Mouse (Mus musculus) limb, embryonic 13.5 days (tissue): Measurements from ENCODE around the gene Ap2m1. TPM values are rescaled to one million over a fixed set of nuclear protein-coding genes. Genes with fewer than 3 reads are reported as not detected.

Experiments used
- ATAC-seq: fragments of 200-750 bp; cut with Nextera tagmentation; 2 replicates; pipeline ENCODE4 v1.8.0; 2017; ENCODE audit warnings: low read depth, moderate number of reproducible peaks, moderate TSS enrichment; ENCODE audit not compliant: low FRiP score
- H3K27ac ChIP-seq: fragments of 300-500 bp; sonication (generic); 2 replicates; pipeline ENCODE4 v1.5.1; 2015; ENCODE audit warnings: inconsistent platforms, mild to moderate bottlenecking, moderate library complexity
- H3K27me3 ChIP-seq: fragments of 300-500 bp; sonication (generic); 2 replicates; pipeline ENCODE4 v1.6.1; 2015; ENCODE audit warnings: mild to moderate bottlenecking, inconsistent platforms
- H3K36me3 ChIP-seq: fragments of 300-500 bp; sonication (generic); 2 replicates; pipeline ENCODE4 v1.6.1; 2015; ENCODE audit warnings: inconsistent platforms, mild to moderate bottlenecking, moderate library complexity
- H3K4me1 ChIP-seq: fragments of 300-500 bp; sonication (generic); 2 replicates; pipeline ENCODE4 v1.6.1; 2015; ENCODE audit warnings: inconsistent platforms
- H3K4me2 ChIP-seq: fragments of 300-500 bp; sonication (generic); replicated peaks from 2 replicates; pipeline ENCODE4 v1.6.1; 2015; ENCODE audit warnings: inconsistent platforms, mild to moderate bottlenecking, moderate library complexity
- H3K4me3 ChIP-seq: fragments of 300-500 bp; sonication (generic); 2 replicates; pipeline ENCODE4 v1.5.1; 2015; ENCODE audit warnings: moderate library complexity, mild to moderate bottlenecking, inconsistent platforms
- H3K9ac ChIP-seq: fragments of 300-500 bp; sonication (generic); 2 replicates; pipeline ENCODE4 v1.6.1; 2015; ENCODE audit warnings: mild to moderate bottlenecking, inconsistent platforms
- H3K9me3 ChIP-seq: fragments of 300-500 bp; sonication (generic); 2 replicates; pipeline ENCODE4 v1.6.1; 2016; ENCODE audit warnings: inconsistent platforms
- WGBS: fragments of 180-500 bp; shearing (Covaris S2); methylation state at CpG from one replicate; pipeline ENCODE4 v1.1.7; 2015; 5-methylcytosine and 5-hydroxymethylcytosine counted together
- polyA plus RNA-seq: library from polyadenylated mRNA; unstranded; fragments of >200 nt; fragmentation: Nextera tagmentation; extraction: Ambion mirVana; gene quantifications from 2 replicates; pipeline ENCODE4 v1.2.1, GENCODE M21; 2015

The Ap2m1 gene
- polyA plus RNA-seq, 1 experiment from 2014 or later, result 657 TPM

DNA sequence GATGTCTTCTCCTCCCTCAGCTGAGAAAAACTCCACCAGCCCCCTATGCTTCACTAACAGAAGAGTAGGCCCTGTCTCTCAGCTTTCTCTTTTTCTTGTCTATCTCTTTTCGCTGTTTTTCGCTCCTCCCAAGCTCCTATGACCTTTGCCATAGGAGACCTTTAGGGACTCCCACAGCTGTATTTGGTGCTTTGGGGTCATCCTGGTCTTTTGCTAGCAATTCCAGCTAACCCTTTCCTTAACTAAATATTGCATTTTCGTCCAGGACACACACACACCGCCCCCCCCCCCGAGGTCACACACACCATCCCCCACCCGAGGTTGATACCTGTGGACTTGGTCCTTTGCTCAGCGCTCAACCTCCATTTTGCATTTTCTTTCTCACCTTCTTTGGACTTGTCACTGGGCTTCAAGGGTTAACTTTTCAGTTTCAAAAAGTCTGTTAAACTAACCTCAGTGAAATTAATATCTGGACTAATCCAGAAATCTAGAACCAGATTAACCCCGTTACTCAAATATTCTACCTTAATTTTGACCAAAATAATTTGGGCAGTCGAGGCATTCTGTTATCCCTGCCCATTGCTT is 895 bp downstream of the Ap2m1 start:
- Histone ChIP-seq H3K4me1 (peaks cover 25% of the 10 kb centered on the region), H3K4me2 (peak overlapping the region; percentile 88), H3K27me3 (no peaks in the 10 kb centered on the region), H3K9me3 (no peaks in the 10 kb centered on the region), H3K27ac (peak overlapping the region; percentile 72; the same call in 1 of the 2 replicates), H3K4me3 (peak overlapping the region; percentile 90), H3K36me3 (peaks cover 63% of the 10 kb centered on the region), H3K9ac (peak overlapping the region; percentile 96)
- 32% methylated on average over 9 of the region's 9 CpGs for WGBS
- ATAC-seq, result no peak

DNA sequence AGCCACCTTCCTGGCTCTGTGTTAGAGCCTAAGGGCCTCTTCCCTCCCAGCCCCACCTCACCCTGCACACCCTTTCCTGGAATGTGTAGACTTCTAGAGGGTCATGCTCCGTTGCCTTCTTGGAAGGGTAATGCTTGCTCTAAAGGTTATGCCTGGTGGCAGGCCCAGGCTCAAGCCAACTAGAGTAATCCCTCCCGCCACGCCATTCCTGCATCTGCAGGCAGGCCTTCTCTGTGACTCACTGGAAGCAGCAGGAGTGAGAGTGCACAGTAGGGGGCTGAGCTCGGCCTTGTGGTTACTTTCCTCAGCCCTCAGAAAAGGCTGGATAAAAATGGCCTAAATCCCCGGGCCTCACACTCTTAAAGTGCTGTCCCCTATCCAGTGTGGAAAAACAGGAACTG is 1.8 kb downstream of the Ap2m1 start:
- Histone ChIP-seq H3K9me3 (no peaks in the 10 kb centered on the region), H3K27me3 (no peaks in the 10 kb centered on the region), H3K36me3 (peaks cover 63% of the 10 kb centered on the region), H3K27ac (peak overlapping the region; percentile 28), H3K4me3 (peak overlapping the region; percentile 90), H3K4me1 (peaks cover 25% of the 10 kb centered on the region), H3K9ac (peak overlapping the region; percentile 96), H3K4me2 (peak overlapping the region; percentile 88)
- ATAC-seq, result no peak
- WGBS, result 27% methylated on average over 5 of the region's 5 CpGs

DNA sequence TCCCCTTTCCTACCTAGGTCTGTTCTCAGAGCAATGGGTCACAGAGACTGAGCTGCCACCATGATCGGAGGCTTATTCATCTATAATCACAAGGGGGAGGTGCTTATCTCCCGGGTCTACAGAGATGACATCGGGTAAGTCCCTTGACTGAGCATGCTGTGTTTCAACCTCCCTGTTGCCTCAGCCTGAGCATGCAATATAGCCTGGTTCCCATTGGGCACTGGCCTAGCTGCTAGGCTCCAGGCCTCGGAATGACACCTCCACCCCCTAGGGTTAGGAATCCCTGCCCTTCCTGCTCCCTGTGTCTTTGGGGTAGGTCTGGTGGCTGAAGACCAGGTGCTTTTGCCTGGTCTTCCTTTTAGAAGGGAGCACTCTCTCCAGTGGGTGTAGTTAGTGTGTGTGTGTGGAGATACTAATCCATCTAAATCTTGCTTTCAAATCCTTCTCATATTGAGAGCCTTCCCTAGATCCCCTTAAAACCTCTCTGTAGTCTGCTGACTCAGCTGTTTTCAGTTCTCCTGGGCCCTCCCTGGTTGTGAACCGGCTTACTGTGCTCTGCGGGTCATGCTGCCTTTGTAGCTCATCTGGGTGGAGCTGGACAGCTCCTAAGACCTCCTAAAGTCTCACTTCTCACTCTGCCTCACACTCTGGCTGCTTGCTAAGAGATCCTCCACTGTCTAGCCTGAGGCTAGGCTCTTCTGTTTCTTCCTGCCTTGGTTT is 2.5 kb downstream of the Ap2m1 start:
- peaks cover 64% of the 10 kb centered on the region for H3K36me3 ChIP-seq
- H3K27me3 ChIP-seq, result no peaks in the 10 kb centered on the region
- peaks cover 25% of the 10 kb centered on the region for H3K4me1 ChIP-seq
- no peak overlapping the region; the same call in 1 of the 2 replicates for H3K27ac ChIP-seq
- no peaks in the 10 kb centered on the region for H3K9me3 ChIP-seq
- 59% methylated on average over 6 of the region's 6 CpGs for WGBS
- H3K9ac ChIP-seq, result peak overlapping the region; percentile 96
- H3K4me3 ChIP-seq, result peak overlapping the region; percentile 90
- ATAC-seq, result no peak
- peak overlapping the region; percentile 88 for H3K4me2 ChIP-seq

DNA sequence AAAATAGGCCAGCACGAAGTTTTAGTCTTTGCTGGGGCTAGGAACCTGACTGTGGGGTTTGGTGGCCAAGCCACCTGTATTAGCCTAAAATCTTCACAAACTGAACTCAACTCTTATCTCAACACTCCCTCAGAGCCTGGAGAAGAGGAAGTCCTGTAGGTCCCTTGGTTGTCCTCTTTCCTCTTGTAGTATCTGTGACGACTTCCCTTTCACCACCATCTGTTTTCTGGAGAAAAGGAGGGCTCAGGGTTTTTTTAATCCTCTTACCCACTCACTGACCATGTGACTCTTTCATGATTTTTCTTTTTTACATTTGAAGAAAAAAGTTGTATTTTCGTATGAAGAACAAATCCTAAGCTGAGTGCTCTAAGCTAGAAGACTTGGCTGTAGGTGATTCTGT is 4.4 kb downstream of the Ap2m1 start:
- no peaks in the 10 kb centered on the region for H3K27me3 ChIP-seq
- WGBS, result 67% methylated on average over 3 of the region's 3 CpGs
- H3K9me3 ChIP-seq, result no peaks in the 10 kb centered on the region
- no peak overlapping the region for H3K4me2 ChIP-seq
- H3K9ac ChIP-seq, result no peak overlapping the region
- no peak overlapping the region for H3K27ac ChIP-seq
- peaks cover 66% of the 10 kb centered on the region for H3K36me3 ChIP-seq
- peaks cover 25% of the 10 kb centered on the region for H3K4me1 ChIP-seq
- no peak for ATAC-seq
- no peak overlapping the region for H3K4me3 ChIP-seq

DNA sequence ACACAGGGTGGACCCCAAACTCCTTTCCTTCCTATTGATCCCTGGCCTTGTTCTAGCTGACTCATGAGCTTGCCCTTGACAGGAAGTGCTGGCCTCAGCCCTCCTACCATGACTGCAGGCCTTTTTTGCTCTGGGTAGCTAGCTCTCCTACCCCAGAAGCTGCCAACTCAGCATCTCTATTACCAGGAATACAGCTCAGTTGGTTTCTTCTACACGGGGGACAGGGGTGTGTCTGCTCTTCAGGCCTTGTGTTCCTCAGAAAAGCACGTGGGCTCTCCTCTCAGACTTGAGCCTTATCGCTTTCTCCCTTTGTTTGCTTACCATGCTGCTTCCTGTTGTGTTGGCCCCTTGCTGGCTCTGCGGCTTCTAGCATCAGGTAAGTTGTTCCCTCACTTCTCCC is 5.2 kb downstream of the Ap2m1 start:
- ATAC-seq, result no peak
- H3K4me3 ChIP-seq, result no peak overlapping the region
- no peak overlapping the region for H3K27ac ChIP-seq
- WGBS, result 89% methylated on average over 4 of the region's 4 CpGs
- H3K9ac ChIP-seq, result no peak overlapping the region
- H3K9me3 ChIP-seq, result no peaks in the 10 kb centered on the region
- peaks cover 25% of the 10 kb centered on the region for H3K4me1 ChIP-seq
- H3K27me3 ChIP-seq, result no peaks in the 10 kb centered on the region
- H3K4me2 ChIP-seq, result no peak overlapping the region
- H3K36me3 ChIP-seq, result peaks cover 74% of the 10 kb centered on the region

DNA sequence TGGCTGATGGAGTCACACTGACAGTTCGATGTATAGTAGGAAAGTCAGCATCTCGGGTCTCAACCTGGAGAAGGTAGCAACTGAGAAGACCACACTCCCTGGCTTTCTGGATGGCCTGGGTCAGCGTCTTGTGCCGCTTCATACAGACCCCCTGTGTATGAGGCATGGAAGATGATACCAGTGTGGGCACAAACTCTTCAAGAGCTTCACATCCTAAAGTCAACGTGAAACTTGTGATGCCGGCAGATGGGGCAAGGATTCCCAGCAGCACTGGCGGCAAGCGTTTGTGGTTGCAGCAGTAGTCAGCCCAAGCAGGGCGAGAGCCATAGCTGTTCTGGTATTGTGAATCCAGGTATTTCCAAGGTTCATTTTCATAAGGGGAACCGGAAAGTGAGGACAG is 10.4 kb downstream of the Ap2m1 start:
- no peak overlapping the region for H3K4me2 ChIP-seq
- peaks cover 19% of the 10 kb centered on the region for H3K4me1 ChIP-seq
- H3K4me3 ChIP-seq, result no peak overlapping the region
- ATAC-seq, result no peak
- H3K9me3 ChIP-seq, result no peaks in the 10 kb centered on the region
- H3K27me3 ChIP-seq, result no peaks in the 10 kb centered on the region
- WGBS, result 89% methylated on average over 10 of the region's 10 CpGs
- no peak overlapping the region for H3K27ac ChIP-seq
- H3K9ac ChIP-seq, result no peak overlapping the region
- H3K36me3 ChIP-seq, result peaks cover 62% of the 10 kb centered on the region

DNA sequence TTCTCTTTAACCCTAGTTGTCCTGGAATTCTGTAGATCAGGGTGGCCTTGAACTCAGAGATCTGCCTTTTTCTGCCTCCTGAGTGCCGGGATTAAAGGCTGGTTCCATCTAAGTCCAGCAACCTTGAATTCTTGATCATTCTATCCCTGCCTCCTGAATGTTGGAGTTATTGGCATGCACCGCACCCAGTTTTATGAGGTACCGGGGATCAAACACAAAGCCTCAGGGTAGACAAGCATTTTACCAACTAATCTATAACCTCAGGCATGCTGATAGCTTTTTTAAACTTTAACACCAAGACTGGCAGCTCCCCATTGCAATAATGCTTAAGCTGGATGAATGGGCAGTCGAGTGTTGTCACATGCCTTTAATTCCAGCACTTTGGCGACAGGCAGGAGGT is 12.1 kb downstream of the Ap2m1 start:
- 44% methylated on average over 5 of the region's 5 CpGs for WGBS
- peak overlapping the region; percentile 74 for H3K4me3 ChIP-seq

DNA sequence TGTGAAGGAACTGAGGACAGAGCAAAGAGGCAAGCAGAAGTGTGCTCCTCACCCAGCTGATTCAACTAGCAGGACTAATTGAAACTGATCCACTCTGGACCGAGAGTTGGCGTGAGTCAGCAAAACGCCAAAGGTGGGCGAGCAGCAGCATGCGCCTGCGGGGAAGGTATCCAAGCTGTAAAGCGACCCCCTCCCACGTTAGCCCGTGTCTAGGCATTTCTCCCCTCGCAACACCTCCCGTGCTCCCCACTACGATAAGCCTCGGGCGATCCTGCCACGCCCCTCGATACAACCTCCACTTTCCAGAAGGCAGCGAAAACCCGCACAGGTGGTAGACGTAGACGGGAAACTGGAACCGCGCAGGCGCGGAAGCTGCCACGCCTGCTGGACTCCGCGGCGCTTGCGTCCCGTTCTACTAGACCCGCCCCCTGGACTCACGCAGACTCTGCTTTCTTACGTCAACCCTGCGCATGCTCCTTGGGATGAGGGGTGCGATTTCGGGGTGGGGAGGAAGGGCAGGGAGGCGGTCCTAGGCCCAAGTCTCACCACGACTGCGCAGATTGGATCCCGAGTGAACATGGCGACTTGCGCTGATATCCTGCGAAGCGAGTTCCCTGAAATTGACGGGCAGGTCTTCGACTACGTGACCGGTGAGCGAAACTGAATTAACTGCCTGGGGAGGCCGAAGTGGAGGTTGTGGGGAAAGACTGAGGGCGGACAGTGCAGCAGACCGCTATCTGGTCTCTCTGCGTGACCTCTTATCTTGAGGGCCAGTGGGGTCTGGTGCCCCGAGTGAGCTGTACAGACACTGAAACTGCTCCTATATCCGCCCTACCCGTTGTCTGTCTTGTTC is 13.0 kb downstream of the Ap2m1 start, which contains the start of gene Abcf3:
Abcf3 (plus strand) TSS at position 482 of the 853 bp plus-strand sequence.
- Histone ChIP-seq H3K4me2 (peak within 1 kb of the TSS; percentile 81), H3K9ac (peak within 1 kb of the TSS; percentile 86), H3K4me1 (peaks cover 19% of the 10 kb centered on the region), H3K4me3 (peak within 1 kb of the TSS; percentile 74), H3K27ac (peak within 1 kb of the TSS; percentile 58; the same call in 1 of the 2 replicates), H3K36me3 (peaks cover 63% of the 10 kb centered on the region), H3K27me3 (no peaks in the 10 kb centered on the region), H3K9me3 (no peaks in the 10 kb centered on the region)
- peak; percentile 99 for ATAC-seq
- WGBS, result under 1% methylated on average over 56 of the region's 56 CpGs

More for the DNA sequence above, 12.1 kb downstream of the Ap2m1 start:
- no peaks in the 10 kb centered on the region for H3K27me3 ChIP-seq
- no peaks in the 10 kb centered on the region for H3K9me3 ChIP-seq
- peak overlapping the region; percentile 81 for H3K4me2 ChIP-seq
- H3K4me1 ChIP-seq, result peaks cover 19% of the 10 kb centered on the region
- H3K9ac ChIP-seq, result peak overlapping the region; percentile 71
- no peak overlapping the region for H3K27ac ChIP-seq
- peaks cover 61% of the 10 kb centered on the region for H3K36me3 ChIP-seq
- ATAC-seq, result no peak

DNA sequence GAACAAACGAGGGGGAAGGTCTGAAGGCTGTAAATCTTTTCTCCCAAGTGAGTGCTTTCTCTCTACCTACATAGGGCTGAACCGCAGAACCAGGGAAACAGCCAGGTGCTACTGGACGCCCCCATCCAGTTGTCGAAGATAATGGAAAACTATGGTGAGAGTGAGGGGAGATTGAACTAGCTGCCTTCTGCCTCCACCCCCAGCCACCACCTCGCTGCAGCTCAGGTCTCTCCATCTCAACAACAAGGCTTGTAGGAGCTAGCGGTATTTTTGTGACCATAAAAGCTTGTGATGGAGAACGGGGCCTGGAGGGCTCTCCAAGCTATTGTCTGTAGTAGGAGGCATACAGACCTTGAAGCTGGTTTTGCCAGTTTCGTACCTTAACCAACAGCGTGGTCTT is 13.9 kb downstream of the Ap2m1 start:
- Histone ChIP-seq H3K27ac (no peak overlapping the region), H3K4me2 (peak overlapping the region; percentile 81), H3K36me3 (peaks cover 64% of the 10 kb centered on the region), H3K27me3 (no peaks in the 10 kb centered on the region), H3K4me1 (peaks cover 19% of the 10 kb centered on the region), H3K9me3 (no peaks in the 10 kb centered on the region), H3K9ac (peak overlapping the region; percentile 86), H3K4me3 (peak overlapping the region; percentile 74)
- no peak for ATAC-seq
- WGBS, result 49% methylated on average over 9 of the region's 9 CpGs

DNA sequence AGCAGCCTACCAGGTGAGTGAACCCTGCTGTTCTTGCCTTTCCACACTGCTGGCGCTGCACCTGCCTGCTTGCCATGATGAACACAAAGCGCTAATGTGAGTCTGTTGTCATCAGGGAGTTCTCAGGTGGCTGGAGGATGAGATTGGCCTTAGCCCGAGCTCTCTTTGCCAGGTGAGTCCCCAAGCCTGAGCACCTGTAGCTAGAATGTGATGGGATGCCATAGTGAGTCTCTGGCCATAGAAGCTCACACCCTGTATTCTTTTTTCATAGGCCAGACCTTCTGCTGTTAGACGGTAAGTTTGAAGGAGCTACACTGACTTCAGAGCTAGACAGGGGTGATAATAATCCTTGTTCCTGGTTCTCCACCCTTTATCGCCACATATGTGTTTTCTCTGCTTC is 16.4 kb downstream of the Ap2m1 start:
- H3K36me3 ChIP-seq, result peaks cover 64% of the 10 kb centered on the region
- no peak for ATAC-seq
- H3K4me3 ChIP-seq, result no peak overlapping the region
- no peaks in the 10 kb centered on the region for H3K27me3 ChIP-seq
- 95% methylated on average over 5 of the region's 5 CpGs for WGBS
- H3K4me2 ChIP-seq, result no peak overlapping the region
- no peak overlapping the region for H3K9ac ChIP-seq
- peaks cover 19% of the 10 kb centered on the region for H3K4me1 ChIP-seq
- no peaks in the 10 kb centered on the region for H3K9me3 ChIP-seq
- no peak overlapping the region for H3K27ac ChIP-seq

DNA sequence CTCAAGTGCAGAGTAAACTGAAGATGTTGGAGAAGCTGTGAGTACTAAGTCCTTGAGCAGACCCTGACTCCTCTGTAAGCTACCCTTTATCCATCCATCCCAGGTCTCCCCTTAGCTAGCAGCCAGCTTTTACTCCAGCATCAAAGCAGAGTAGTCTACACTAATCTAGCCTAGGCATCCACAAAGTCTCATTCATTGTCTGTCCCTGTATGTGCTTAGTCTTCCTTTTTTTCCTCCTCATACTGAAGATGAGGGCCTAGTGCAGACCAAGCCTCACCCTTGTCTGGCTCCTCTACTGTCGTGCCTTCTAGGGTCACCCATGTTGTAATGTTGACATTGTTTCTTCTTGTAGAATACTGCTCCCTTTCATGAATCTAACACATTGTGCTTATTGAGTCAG is 17.3 kb downstream of the Ap2m1 start:
- H3K36me3 ChIP-seq, result peaks cover 69% of the 10 kb centered on the region
- ATAC-seq, result no peak
- no peak overlapping the region for H3K4me2 ChIP-seq
- H3K27ac ChIP-seq, result no peak overlapping the region
- 95% methylated on average over 1 of the region's 1 CpGs for WGBS
- no peaks in the 10 kb centered on the region for H3K9me3 ChIP-seq
- no peaks in the 10 kb centered on the region for H3K27me3 ChIP-seq
- peaks cover 13% of the 10 kb centered on the region for H3K4me1 ChIP-seq
- no peak overlapping the region for H3K9ac ChIP-seq
- H3K4me3 ChIP-seq, result no peak overlapping the region

DNA sequence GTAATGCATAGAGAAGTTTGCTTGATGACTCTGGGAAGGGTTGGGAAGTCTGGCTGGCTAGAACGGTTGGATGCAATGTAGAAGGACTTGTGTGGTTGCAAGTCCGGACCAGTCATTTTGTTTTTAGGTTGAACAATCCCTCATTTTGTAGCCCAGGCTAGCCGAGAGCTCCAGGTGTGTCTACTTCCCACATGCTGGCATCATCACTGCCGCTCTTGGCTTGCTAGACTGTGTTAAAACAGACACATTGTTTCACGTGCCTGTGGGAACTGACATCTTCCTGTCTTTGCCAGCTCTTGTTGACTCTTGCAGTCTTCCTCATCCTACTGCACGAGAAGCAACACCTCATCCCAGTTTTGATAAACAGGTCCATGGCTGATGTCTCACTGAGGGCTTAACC is 19.7 kb downstream of the Ap2m1 start:
- Histone ChIP-seq H3K36me3 (peaks cover 91% of the 10 kb centered on the region), H3K4me3 (no peak overlapping the region), H3K4me2 (no peak overlapping the region), H3K4me1 (no peaks in the 10 kb centered on the region), H3K9ac (no peak overlapping the region), H3K27me3 (no peaks in the 10 kb centered on the region), H3K9me3 (no peaks in the 10 kb centered on the region), H3K27ac (no peak overlapping the region)
- ATAC-seq, result no peak
- WGBS, result 91% methylated on average over 6 of the region's 6 CpGs
